Mouse (Mus musculus) megakaryocyte, embryonic 14.5 days (primary cell): ENCODE data around the gene Trub2. TPM values are rescaled to one million over a fixed set of nuclear protein-coding genes. Genes with fewer than 3 reads are reported as not detected.

Experiments
- H3K27me3 ChIP-seq: replicated peaks from 2 replicates; pipeline ENCODE3; 2012; ENCODE audit warnings: inconsistent platforms
- H3K36me3 ChIP-seq: replicated peaks from 2 replicates; pipeline ENCODE3; 2012; ENCODE audit warnings: low read length, inconsistent platforms, mixed read lengths
- H3K4me1 ChIP-seq: 2 replicates; pipeline ENCODE4 v1.6.1; 2012; ENCODE audit warnings: inconsistent platforms
- H3K4me3 ChIP-seq: replicated peaks from 2 replicates; pipeline ENCODE3; 2012; ENCODE audit warnings: moderate library complexity, mild to moderate bottlenecking, inconsistent platforms
- H3K9me3 ChIP-seq: 2 replicates; pipeline ENCODE4 v1.6.1; 2012; ENCODE audit warnings: inconsistent platforms
- FLI1 ChIP-seq: IDR thresholded peaks from 2 replicates; pipeline ENCODE4 v1.6.1; 2012; ENCODE audit warnings: low read length, inconsistent platforms, mixed read lengths
- GATA1 ChIP-seq: IDR thresholded peaks from 3 replicates; pipeline ENCODE4 v1.6.1; 2012; ENCODE audit warnings: mixed read lengths, low read length, inconsistent platforms, borderline replicate concordance
- polyA plus RNA-seq: library from polyadenylated mRNA; stranded (reverse); fragments of >175 nt; gene quantifications from 2 replicates; pipeline ENCODE4 v1.2.3, GENCODE M21; 2012; ENCODE audit warnings: low replicate concordance; ENCODE audit not compliant: insufficient read depth

Trub2 gene
- polyA plus RNA-seq, 1 experiment, result 3.2 TPM

DNA sequence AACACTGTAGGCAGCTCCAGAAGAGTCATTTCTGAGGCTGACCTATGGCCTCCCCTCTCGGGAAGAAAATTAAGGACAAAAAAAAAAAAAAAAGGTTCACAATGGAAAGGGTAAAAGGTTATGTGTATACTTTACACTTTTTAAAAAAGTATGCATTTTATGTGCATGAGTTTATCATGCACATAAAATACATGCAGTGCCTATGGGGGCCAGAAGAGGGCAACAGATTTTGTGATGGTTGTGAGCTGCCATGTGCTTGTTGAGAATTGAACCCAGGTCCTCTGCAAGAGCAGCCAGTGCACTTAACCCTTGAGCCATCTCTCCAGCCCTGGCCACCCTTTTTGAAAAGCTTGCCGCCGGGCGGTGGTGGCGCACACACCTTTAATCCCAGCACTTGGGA, 40.5 kb downstream of the Trub2 start:
- Histone ChIP-seq H3K9me3 (peaks cover 17% of the 10 kb centered on the region), H3K4me1 (peaks cover 23% of the 10 kb centered on the region), H3K36me3 (no peaks in the 10 kb centered on the region), H3K4me3 (no peak overlapping the region), H3K27me3 (peaks cover 84% of the 10 kb centered on the region)
- TF ChIP-seq GATA1 (no peak), FLI1 (no peak)

DNA sequence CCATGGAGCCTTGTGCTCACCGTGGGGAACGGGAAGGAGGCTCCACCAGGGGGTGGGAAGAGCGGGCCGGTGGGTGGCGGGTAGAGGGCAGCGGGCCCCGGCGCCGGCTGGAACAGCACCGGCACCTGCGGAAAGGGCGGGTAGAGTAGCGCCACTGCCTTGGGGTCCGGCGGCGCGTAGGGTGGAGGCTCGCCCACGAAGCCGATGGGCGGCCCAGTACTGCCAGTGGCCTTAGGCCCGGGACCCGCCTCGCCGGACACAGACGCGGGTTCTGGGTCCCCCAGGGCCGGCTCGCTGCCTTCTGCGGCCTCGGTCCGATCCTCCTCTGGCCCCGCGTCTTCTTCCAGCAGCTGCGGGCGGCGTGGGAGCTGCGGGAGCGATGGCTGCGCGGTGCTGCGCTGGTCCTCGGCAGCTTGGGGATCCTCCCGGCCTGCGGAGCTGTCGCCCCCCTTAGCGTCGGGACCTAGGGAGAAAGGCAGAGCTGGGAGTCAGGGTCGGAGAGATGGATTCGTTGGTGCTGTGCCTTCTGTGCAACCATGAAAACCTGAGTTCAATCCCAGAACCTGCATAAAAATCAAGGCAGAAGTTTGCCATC, 41.0 kb downstream of the Trub2 start:
- no peaks in the 10 kb centered on the region for H3K36me3 ChIP-seq
- TF ChIP-seq GATA1, result no peak
- TF ChIP-seq FLI1, result no peak
- H3K4me3 ChIP-seq, result peak overlapping the region; percentile 83
- H3K27me3 ChIP-seq, result peaks cover 79% of the 10 kb centered on the region
- peaks cover 12% of the 10 kb centered on the region for H3K9me3 ChIP-seq
- peaks cover 23% of the 10 kb centered on the region for H3K4me1 ChIP-seq

DNA sequence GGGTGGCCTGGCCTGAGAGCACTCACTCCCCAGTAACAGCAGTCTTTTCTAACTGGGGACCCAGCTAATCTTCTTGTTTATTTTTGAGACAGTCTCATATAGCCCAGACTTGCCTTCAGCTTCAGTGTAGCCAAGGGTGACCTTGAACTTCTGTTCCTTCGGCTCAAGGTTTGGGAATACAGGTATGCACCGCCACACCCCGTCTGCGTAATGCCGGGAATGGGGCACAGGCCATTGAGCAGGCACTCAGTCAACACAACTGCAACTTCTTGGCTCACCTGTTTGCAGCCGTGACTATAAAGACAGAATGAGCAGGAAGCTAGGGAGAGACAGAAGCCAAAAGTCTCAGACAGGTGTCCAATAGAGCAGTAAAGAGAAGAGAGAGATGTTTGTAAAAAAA, 44.0 kb downstream of the Trub2 start:
- no peak for TF ChIP-seq FLI1
- TF ChIP-seq GATA1, result no peak
- Histone ChIP-seq H3K36me3 (peaks cover 13% of the 10 kb centered on the region), H3K4me3 (no peak overlapping the region)

DNA sequence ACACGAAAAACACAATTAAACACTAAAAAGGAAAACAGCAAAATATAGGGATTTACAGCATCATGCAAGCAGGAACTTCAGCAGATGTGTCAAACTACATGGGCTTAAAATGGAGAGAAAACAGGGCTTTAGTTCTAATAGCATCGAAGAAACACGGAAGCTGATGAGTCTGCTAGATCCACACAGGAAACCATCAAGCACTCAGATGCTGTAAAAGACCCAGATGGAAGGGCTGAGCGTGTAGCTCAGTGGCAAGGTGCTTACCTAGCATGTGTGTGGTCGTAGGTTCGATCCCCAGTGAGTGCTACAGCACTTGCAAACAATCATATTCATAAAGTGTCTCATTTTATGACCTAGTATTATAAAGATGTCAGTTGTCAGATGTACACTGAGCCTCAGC, 47.1 kb downstream of the Trub2 start:
- Histone ChIP-seq H3K36me3 (peaks cover 44% of the 10 kb centered on the region), H3K9me3 (no peaks in the 10 kb centered on the region), H3K4me3 (no peak overlapping the region), H3K27me3 (peaks cover 29% of the 10 kb centered on the region), H3K4me1 (peaks cover 11% of the 10 kb centered on the region; the same call in 1 of the 2 replicates)
- no peak for TF ChIP-seq FLI1
- TF ChIP-seq GATA1, result no peak

More for the DNA sequence above, 44.0 kb downstream of the Trub2 start:
- Histone ChIP-seq H3K27me3 (peaks cover 56% of the 10 kb centered on the region), H3K4me1 (peaks cover 12% of the 10 kb centered on the region), H3K9me3 (no peaks in the 10 kb centered on the region)

DNA sequence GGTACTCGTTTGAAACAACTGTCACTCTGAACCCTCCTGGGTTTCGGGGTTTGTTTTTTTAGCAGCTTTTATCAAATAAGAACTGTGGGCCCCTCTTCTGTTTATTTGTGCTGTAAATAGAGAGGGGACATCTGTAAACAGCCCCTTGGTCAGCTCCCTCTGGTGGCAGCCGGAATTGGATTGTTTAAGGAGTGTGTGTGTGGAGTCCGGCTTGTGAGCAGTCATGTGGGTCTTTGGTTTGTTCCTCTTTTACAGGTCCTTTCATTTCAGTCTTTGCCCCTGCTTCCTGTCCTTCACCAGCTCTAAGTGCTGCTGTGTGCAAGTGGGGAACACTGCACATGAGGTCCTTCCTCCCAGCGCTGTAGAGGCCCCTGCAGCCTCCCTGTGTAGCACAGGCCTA, 48.9 kb downstream of the Trub2 start:
- H3K36me3 ChIP-seq, result peaks cover 61% of the 10 kb centered on the region
- peaks cover 11% of the 10 kb centered on the region for H3K27me3 ChIP-seq
- H3K9me3 ChIP-seq, result no peaks in the 10 kb centered on the region
- no peak for TF ChIP-seq GATA1
- no peak for TF ChIP-seq FLI1
- no peak overlapping the region for H3K4me3 ChIP-seq
- peaks cover 11% of the 10 kb centered on the region; the same call in 1 of the 2 replicates for H3K4me1 ChIP-seq

DNA sequence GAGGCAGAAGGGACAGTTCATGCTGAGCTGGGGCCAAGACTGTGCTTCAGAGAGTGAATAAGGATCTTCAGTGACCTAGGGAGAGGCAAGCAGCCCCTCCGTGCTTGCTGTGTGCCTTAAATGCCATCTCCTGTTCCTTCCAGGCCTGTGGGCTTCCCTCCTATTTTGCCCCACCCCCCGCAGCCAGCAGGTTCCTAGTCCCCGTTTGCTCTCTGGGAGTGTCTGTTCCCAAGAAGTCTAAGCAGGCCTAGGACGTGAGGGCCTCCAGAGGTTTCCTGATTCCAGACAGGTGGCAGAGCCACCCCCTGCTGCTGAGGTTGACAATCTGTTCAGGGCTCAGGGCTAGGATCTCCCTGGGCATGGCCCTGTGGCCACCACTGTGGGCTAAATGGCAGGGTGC, 49.5 kb downstream of the Trub2 start:
- TF ChIP-seq GATA1, result no peak
- TF ChIP-seq FLI1, result no peak
- Histone ChIP-seq H3K4me3 (no peak overlapping the region), H3K27me3 (peaks cover 7% of the 10 kb centered on the region), H3K36me3 (peaks cover 67% of the 10 kb centered on the region), H3K9me3 (no peaks in the 10 kb centered on the region), H3K4me1 (peaks cover 11% of the 10 kb centered on the region; the same call in 1 of the 2 replicates)

DNA sequence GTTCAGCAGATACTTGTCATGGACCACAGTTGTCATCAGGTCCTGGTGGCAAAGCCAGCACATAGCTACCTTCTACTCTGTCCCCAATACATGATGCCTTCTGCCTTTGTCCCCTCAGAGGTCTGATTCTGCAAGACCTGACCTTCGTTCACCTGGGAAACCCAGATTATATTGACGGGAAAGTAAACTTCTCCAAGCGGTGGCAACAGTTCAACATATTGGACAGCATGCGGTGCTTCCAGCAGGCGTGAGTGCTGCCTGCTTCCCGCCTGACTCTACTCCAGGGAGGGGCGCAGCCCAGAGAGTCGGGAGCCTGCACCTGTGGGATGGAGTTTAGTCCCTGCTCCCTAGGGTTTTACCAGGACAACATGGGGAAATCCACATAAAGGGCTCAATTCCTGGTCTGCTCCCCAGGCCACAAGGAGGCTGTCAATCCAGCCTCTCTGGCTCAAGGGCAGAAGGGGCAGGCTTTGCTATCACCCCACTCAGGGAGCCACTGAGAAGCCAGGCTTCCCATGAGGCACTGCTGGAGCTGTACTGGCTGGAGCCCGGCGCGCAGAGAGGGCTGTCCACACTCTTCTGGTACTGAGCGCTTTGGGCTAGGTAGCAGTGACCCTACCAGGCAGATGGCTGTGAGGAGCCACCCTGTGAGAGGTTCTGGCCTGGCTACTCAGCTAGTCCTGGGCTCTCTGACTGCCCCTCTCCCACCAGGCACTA, 50.9 kb downstream of the Trub2 start:
- Histone ChIP-seq H3K36me3 (peaks cover 81% of the 10 kb centered on the region), H3K27me3 (no peaks in the 10 kb centered on the region), H3K9me3 (no peaks in the 10 kb centered on the region), H3K4me3 (no peak overlapping the region), H3K4me1 (peaks cover 12% of the 10 kb centered on the region; the same call in 1 of the 2 replicates)
- no peak for TF ChIP-seq FLI1
- no peak for TF ChIP-seq GATA1

DNA sequence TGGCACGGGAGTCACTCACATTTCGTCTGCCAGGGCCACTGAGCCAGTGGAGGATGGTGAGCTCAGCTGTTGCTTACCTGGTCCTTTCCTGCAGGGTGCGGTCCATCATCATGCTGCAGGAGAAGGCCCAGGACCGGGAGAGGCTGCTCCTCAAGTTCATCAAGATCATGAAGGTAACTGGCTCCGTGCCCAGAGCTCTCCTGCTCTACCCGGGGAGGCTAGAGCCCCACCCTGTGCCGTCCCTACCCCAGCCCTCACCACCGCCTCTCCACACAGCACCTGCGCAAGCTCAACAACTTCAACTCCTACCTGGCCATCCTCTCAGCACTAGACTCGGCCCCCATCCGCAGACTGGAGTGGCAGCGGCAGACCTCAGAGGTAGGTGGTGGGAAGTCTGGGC, 52.6 kb downstream of the Trub2 start:
- no peaks in the 10 kb centered on the region for H3K9me3 ChIP-seq
- TF ChIP-seq FLI1 (no peak), GATA1 (no peak)
- no peak overlapping the region for H3K4me3 ChIP-seq
- no peaks in the 10 kb centered on the region for H3K27me3 ChIP-seq
- H3K36me3 ChIP-seq, result peaks cover 94% of the 10 kb centered on the region
- H3K4me1 ChIP-seq, result peaks cover 29% of the 10 kb centered on the region

DNA sequence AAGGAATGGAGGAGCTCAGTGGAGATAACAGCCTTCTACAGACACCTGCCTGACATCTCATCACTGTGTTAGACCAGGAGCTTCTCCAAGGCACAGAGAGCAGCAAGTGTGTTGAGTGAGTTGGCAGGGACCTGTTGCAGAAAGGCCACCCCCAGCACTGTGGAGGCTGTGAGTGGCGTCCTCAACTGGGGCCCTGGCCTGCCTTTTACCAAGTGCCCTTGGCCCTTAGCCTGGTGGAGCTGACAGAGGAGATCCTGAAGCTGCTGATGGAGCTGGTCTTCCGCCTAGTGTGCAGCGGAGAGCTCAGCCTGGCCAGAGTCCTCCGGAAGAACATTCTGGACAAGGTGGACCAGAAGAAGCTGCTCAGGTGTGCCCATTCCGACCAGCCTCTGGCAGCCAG, 55.0 kb downstream of the Trub2 start:
- peaks cover 41% of the 10 kb centered on the region for H3K4me1 ChIP-seq
- H3K4me3 ChIP-seq, result no peak overlapping the region
- H3K36me3 ChIP-seq, result peaks cover 95% of the 10 kb centered on the region
- no peaks in the 10 kb centered on the region for H3K27me3 ChIP-seq
- H3K9me3 ChIP-seq, result no peaks in the 10 kb centered on the region
- TF ChIP-seq GATA1 (no peak), FLI1 (no peak)

DNA sequence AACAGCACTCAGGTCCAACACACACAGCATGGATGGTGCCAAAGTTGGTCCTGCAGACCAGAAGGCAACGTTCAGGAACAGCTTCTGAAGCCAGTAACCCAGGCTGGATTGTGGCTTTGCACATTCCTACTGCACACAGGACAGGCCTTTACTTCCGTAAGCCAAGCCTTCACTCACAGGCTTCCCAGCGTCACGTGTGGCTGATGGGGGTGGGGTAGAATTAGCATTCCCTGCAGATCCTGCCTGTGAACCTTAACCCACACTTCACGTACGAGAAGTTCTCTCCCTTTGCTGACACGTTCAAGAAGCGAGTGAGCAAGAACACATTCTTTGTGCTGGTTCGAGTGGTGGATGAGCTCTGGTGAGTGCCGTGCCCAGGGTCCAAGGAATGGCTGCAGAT, 55.7 kb downstream of the Trub2 start:
- Histone ChIP-seq H3K9me3 (no peaks in the 10 kb centered on the region), H3K27me3 (no peaks in the 10 kb centered on the region)

More for the DNA sequence above, 55.7 kb downstream of the Trub2 start:
- Histone ChIP-seq H3K4me1 (peaks cover 41% of the 10 kb centered on the region), H3K4me3 (no peak overlapping the region), H3K36me3 (peaks cover 95% of the 10 kb centered on the region)
- TF ChIP-seq GATA1 (no peak), FLI1 (no peak)
